Mouse (Mus musculus) stomach, embryonic 14.5 days (tissue): ENCODE data around the gene Clybl. TPM values are rescaled to one million over a fixed set of nuclear protein-coding genes. Genes with fewer than 3 reads are reported as not detected.

Experiments used
- ATAC-seq: fragments of 200-750 bp; cut with Nextera tagmentation; 2 replicates; pipeline ENCODE4 v1.8.0; 2017; ENCODE audit warnings: low read depth, moderate TSS enrichment; ENCODE audit not compliant: insufficient number of reproducible peaks, insufficient read depth, low FRiP score
- H3K27ac ChIP-seq: fragments of 300-500 bp; sonication (generic); 2 replicates; pipeline ENCODE4 v1.5.1; 2014; ENCODE audit warnings: mild to moderate bottlenecking, low read length, moderate library complexity, mixed read lengths
- H3K27me3 ChIP-seq: fragments of 300-500 bp; sonication (generic); 2 replicates; pipeline ENCODE4 v1.6.1; 2014; ENCODE audit warnings: low read length, control low read depth, mixed read lengths; ENCODE audit not compliant: control insufficient read depth, insufficient read depth
- H3K36me3 ChIP-seq: fragments of 300-500 bp; sonication (generic); 2 replicates; pipeline ENCODE4 v1.6.1; 2014; ENCODE audit warnings: mild to moderate bottlenecking, control low read depth, low read length, moderate library complexity, mixed read lengths; ENCODE audit not compliant: control insufficient read depth, insufficient read depth
- H3K4me1 ChIP-seq: fragments of 300-500 bp; sonication (generic); 2 replicates; pipeline ENCODE4 v1.6.1; 2014; ENCODE audit warnings: low read length, control low read depth, mixed read lengths; ENCODE audit not compliant: control insufficient read depth, insufficient read depth
- H3K4me2 ChIP-seq: fragments of 300-500 bp; sonication (generic); replicated peaks from 2 replicates; pipeline ENCODE4 v1.6.1; 2014; ENCODE audit warnings: low read depth, low read length, control low read depth
- H3K4me3 ChIP-seq: fragments of 300-500 bp; sonication (generic); 2 replicates; pipeline ENCODE4 v1.5.1; 2014; ENCODE audit warnings: low read depth, low read length, control low read depth
- H3K9ac ChIP-seq: fragments of 300-500 bp; sonication (generic); replicated peaks from 2 replicates; pipeline ENCODE4 v1.6.1; 2014; ENCODE audit warnings: low read depth, mild to moderate bottlenecking, control low read depth, low read length, moderate library complexity, mixed read lengths
- H3K9me3 ChIP-seq: fragments of 300-500 bp; sonication (generic); 2 replicates; pipeline ENCODE4 v1.6.1; 2016; ENCODE audit warnings: low read depth, low read length, control low read depth; ENCODE audit not compliant: control insufficient read depth
- WGBS: fragments of 180-500 bp; shearing (Covaris S2); extraction: QIAGEN DNeasy Blood & Tissue Kit; methylation state at CpG from one replicate; pipeline ENCODE4 v1.1.7; 2014; 5-methylcytosine and 5-hydroxymethylcytosine counted together
- polyA plus RNA-seq: library from polyadenylated mRNA; unstranded; fragments of >200 nt; fragmentation: Nextera tagmentation; extraction: Ambion mirVana; gene quantifications from 2 replicates; pipeline ENCODE4 v1.2.1, GENCODE M21; 2014

Clybl gene
- polyA plus RNA-seq, 1 experiment from 2014 or later, result 27.0 TPM

- Histone ChIP-seq H3K9me3 (no peaks in the 10 kb centered on the region), H3K9ac (no peak overlapping the region), H3K36me3 (no peaks in the 10 kb centered on the region), H3K27ac (no peak overlapping the region), H3K4me2 (no peak overlapping the region), H3K4me3 (no peak overlapping the region), H3K4me1 (no peaks in the 10 kb centered on the region), H3K27me3 (no peaks in the 10 kb centered on the region)
- 69% methylated on average over 4 of the region's 4 CpGs for WGBS
- no peak for ATAC-seq
Observed at GRCm38 (mm10) chr14:122357316-122357715, 175.8 kb downstream of the Clybl start.

GRCm38 (mm10) chr14:122358592-122358991 is 177.1 kb downstream of the Clybl start:
- Histone ChIP-seq H3K36me3 (no peaks in the 10 kb centered on the region), H3K4me3 (no peak overlapping the region), H3K9me3 (no peaks in the 10 kb centered on the region), H3K4me2 (no peak overlapping the region), H3K27ac (no peak overlapping the region), H3K9ac (no peak overlapping the region), H3K4me1 (no peaks in the 10 kb centered on the region), H3K27me3 (no peaks in the 10 kb centered on the region)
- ATAC-seq, result no peak
- WGBS, result 80% methylated on average over 3 of the region's 3 CpGs

- H3K27ac ChIP-seq, result no peak overlapping the region
- H3K36me3 ChIP-seq, result no peaks in the 10 kb centered on the region
- no peak overlapping the region for H3K9ac ChIP-seq
- 89% methylated on average over 23 of the region's 23 CpGs for WGBS
- H3K4me3 ChIP-seq, result no peak overlapping the region
- no peaks in the 10 kb centered on the region for H3K9me3 ChIP-seq
- H3K27me3 ChIP-seq, result no peaks in the 10 kb centered on the region
- ATAC-seq, result no peak
- no peak overlapping the region for H3K4me2 ChIP-seq
- no peaks in the 10 kb centered on the region for H3K4me1 ChIP-seq
Observed at GRCm38 (mm10) chr14:122359136-122359905, 177.8 kb downstream of the Clybl start.

GRCm38 (mm10) chr14:122361807-122362206 is 180.3 kb downstream of the Clybl start:
- Histone ChIP-seq H3K9ac (no peak overlapping the region), H3K36me3 (no peaks in the 10 kb centered on the region), H3K27ac (no peak overlapping the region), H3K4me3 (no peak overlapping the region), H3K4me2 (no peak overlapping the region), H3K4me1 (no peaks in the 10 kb centered on the region), H3K27me3 (no peaks in the 10 kb centered on the region), H3K9me3 (no peaks in the 10 kb centered on the region)
- WGBS, result 64% methylated on average over 9 of the region's 9 CpGs
- no peak for ATAC-seq

GRCm38 (mm10) chr14:122363156-122363555 is 181.7 kb downstream of the Clybl start:
- 15% methylated on average over 6 of the region's 6 CpGs for WGBS
- H3K4me1 ChIP-seq, result no peaks in the 10 kb centered on the region
- H3K4me2 ChIP-seq, result no peak overlapping the region
- no peak overlapping the region for H3K4me3 ChIP-seq
- no peak overlapping the region for H3K27ac ChIP-seq
- ATAC-seq, result no peak
- no peaks in the 10 kb centered on the region for H3K36me3 ChIP-seq
- no peaks in the 10 kb centered on the region for H3K27me3 ChIP-seq
- H3K9ac ChIP-seq, result no peak overlapping the region
- no peaks in the 10 kb centered on the region for H3K9me3 ChIP-seq

- Histone ChIP-seq H3K4me1 (no peaks in the 10 kb centered on the region), H3K4me3 (no peak overlapping the region), H3K36me3 (no peaks in the 10 kb centered on the region), H3K4me2 (no peak overlapping the region), H3K9ac (no peak overlapping the region), H3K27ac (no peak overlapping the region), H3K27me3 (no peaks in the 10 kb centered on the region), H3K9me3 (no peaks in the 10 kb centered on the region)
- 92% methylated on average over 3 of the region's 3 CpGs for WGBS
- ATAC-seq, result no peak
Observed at GRCm38 (mm10) chr14:122364026-122364425, 182.5 kb downstream of the Clybl start.

- Histone ChIP-seq H3K27ac (no peak overlapping the region), H3K4me2 (no peak overlapping the region), H3K4me3 (no peak overlapping the region), H3K36me3 (no peaks in the 10 kb centered on the region), H3K4me1 (no peaks in the 10 kb centered on the region), H3K9ac (no peak overlapping the region), H3K27me3 (no peaks in the 10 kb centered on the region), H3K9me3 (no peaks in the 10 kb centered on the region)
- ATAC-seq, result no peak
- WGBS, result 85% methylated on average over 28 of the region's 28 CpGs
Observed at GRCm38 (mm10) chr14:122367252-122367868, 185.9 kb downstream of the Clybl start.

GRCm38 (mm10) chr14:122367882-122368418 is 186.4 kb downstream of the Clybl start:
- H3K9ac ChIP-seq, result no peak overlapping the region
- ATAC-seq, result no peak
- 80% methylated on average over 3 of the region's 3 CpGs for WGBS
- H3K36me3 ChIP-seq, result no peaks in the 10 kb centered on the region
- H3K4me1 ChIP-seq, result no peaks in the 10 kb centered on the region
- H3K4me3 ChIP-seq, result no peak overlapping the region
- H3K27me3 ChIP-seq, result no peaks in the 10 kb centered on the region
- H3K9me3 ChIP-seq, result no peaks in the 10 kb centered on the region
- no peak overlapping the region for H3K4me2 ChIP-seq
- H3K27ac ChIP-seq, result no peak overlapping the region
